Mouse (Mus musculus) embryonic facial prominence, embryonic 13.5 days (tissue): ENCODE data around the gene Ube2s. TPM values are rescaled to one million over a fixed set of nuclear protein-coding genes. Genes with fewer than 3 reads are reported as not detected.
A peak's percentile ranks its signal among the peaks of the same experiment; 100 is the strongest.

ENCODE experiments used
- ATAC-seq: fragments of 200-750 bp; cut with Nextera tagmentation; 2 replicates; pipeline ENCODE4 v1.8.0; 2017; ENCODE audit warnings: low read depth; ENCODE audit not compliant: insufficient number of reproducible peaks, insufficient read depth, low FRiP score, low TSS enrichment
- H3K27ac ChIP-seq: fragments of 300-500 bp; sonication (generic); 2 replicates; pipeline ENCODE4 v1.5.1; 2015; ENCODE audit warnings: moderate library complexity, mild to moderate bottlenecking, inconsistent platforms
- H3K27me3 ChIP-seq: fragments of 300-500 bp; sonication (generic); 2 replicates; pipeline ENCODE4 v1.6.1; 2015; ENCODE audit warnings: mild to moderate bottlenecking, inconsistent platforms
- H3K36me3 ChIP-seq: fragments of 300-500 bp; sonication (generic); 2 replicates; pipeline ENCODE4 v1.6.1; 2015; ENCODE audit warnings: mild to moderate bottlenecking, inconsistent platforms
- H3K4me1 ChIP-seq: fragments of 300-500 bp; sonication (generic); 2 replicates; pipeline ENCODE4 v1.6.1; 2015; ENCODE audit warnings: inconsistent platforms
- H3K4me2 ChIP-seq: fragments of 300-500 bp; sonication (generic); 2 replicates; pipeline ENCODE4 v1.6.1; 2015; ENCODE audit warnings: moderate library complexity, mild to moderate bottlenecking, inconsistent platforms
- H3K4me3 ChIP-seq: fragments of 300-500 bp; sonication (generic); 2 replicates; pipeline ENCODE4 v1.5.1; 2015; ENCODE audit warnings: mild to moderate bottlenecking, inconsistent platforms
- H3K9ac ChIP-seq: fragments of 300-500 bp; sonication (generic); 2 replicates; pipeline ENCODE4 v1.6.1; 2015; ENCODE audit warnings: mild to moderate bottlenecking, inconsistent platforms
- H3K9me3 ChIP-seq: fragments of 300-500 bp; sonication (generic); 2 replicates; pipeline ENCODE4 v1.6.1; 2016; ENCODE audit warnings: inconsistent platforms
- WGBS: fragments of 180-500 bp; shearing (Covaris S2); methylation state at CpG from one replicate; pipeline ENCODE4 v1.1.7; 2015; ENCODE audit warnings: mixed read lengths; 5-methylcytosine and 5-hydroxymethylcytosine counted together
- polyA plus RNA-seq: library from polyadenylated mRNA; unstranded; fragments of >200 nt; fragmentation: Nextera tagmentation; extraction: Ambion mirVana; gene quantifications from 2 replicates; pipeline ENCODE4 v1.2.1, GENCODE M21; 2015

Ube2s gene
- polyA plus RNA-seq, 1 experiment from 2014 or later, result 400 TPM

DNA sequence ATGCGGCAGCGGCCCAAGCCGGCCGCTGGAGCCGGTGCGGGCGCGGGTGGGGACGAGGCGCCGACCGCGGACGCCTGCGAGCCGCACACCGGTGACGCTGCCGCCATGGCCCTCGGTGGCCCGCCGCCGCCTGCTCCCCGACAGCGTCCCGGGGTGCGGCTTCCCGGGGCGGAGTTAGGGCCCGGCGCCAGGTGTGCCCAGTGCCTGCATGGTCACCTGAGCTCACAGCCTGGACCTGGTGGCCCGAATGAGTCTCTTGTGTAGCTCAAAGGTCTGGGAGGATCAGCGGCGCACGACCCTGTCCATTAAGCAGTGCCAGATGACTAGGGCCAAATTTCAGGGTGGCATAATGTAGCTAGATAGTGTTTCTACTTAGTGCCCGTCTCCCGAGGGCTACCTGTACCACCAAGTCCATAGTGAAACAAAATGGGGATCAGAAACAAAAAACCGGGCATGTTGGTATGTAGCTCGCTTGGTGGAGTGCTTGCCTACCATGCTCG, 22.9 kb downstream of the Ube2s start, which contains the start of gene Tmem238:
Tmem238 (minus strand) TSS at position 221 of the 500 bp plus-strand sequence.
- WGBS, result 6% methylated on average over 40 of the region's 40 CpGs
- 0 out of 2 replicates have a peak, but pooled peaks have one; percentile 8 for ATAC-seq
- Histone ChIP-seq H3K36me3 (peaks cover 9% of the 10 kb centered on the region), H3K9ac (peak within 1 kb of the TSS; percentile 84), H3K27me3 (peaks cover 24% of the 10 kb centered on the region), H3K4me3 (peak within 1 kb of the TSS; percentile 59), H3K9me3 (no peaks in the 10 kb centered on the region), H3K27ac (peak within 1 kb of the TSS; percentile 33), H3K4me1 (peaks cover 20% of the 10 kb centered on the region), H3K4me2 (peak within 1 kb of the TSS; percentile 95)

DNA sequence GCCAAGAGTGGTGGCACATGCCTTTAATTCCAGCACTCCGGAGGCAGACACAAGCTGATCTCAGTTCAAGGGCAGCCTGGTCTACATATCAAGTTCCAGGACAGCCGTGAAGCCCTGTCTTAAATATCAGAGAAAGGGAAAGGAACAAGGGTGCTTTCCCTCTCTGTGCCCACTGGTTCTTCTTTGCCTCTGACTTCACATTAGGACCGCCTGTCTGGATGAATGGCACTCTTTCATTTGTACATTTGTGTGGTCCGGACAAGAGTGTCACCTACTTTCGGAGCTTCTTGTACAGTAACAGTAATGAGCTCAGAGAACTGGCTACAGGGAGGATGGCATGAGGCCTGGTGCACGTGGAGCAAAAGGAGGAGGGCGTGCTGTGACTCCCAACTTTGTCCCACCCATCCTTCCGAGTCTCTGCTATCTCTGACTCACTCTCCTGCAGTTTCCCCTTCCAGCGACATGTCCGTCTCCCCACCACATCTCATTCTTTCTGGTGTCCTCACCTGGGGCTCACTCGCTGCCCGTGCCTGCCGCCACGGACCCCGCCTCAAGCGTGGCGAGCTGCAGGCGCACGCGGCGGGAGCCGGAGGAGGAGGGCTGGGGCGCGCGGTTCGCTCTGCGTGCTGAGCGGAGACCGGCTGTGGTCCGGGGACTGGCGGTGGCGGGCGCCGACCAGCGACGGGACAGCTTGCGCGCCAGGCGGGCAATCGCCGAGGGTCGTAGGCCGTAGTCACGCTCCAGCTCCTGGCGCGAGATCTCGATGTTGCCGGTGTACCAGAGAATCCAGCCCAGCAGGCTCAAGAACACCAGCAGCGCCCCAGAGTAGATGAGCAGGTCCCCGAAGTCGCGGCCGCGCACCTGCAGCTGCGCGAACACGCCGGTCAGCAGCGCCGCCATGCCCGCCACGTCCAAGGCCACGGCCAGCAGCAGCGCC, 23.6 kb downstream of the Ube2s start:
- peaks cover 2% of the 10 kb centered on the region for H3K36me3 ChIP-seq
- peak overlapping the region; percentile 59 for H3K4me3 ChIP-seq
- no peaks in the 10 kb centered on the region for H3K9me3 ChIP-seq
- WGBS, result 1% methylated on average over 64 of the region's 64 CpGs
- peaks cover 24% of the 10 kb centered on the region for H3K27me3 ChIP-seq
- H3K4me2 ChIP-seq, result peak overlapping the region; percentile 95
- H3K9ac ChIP-seq, result peak overlapping the region; percentile 84
- 0 out of 2 replicates have a peak, but pooled peaks have one; percentile 39 for ATAC-seq
- H3K27ac ChIP-seq, result peak overlapping the region; percentile 33
- H3K4me1 ChIP-seq, result peaks cover 14% of the 10 kb centered on the region

DNA sequence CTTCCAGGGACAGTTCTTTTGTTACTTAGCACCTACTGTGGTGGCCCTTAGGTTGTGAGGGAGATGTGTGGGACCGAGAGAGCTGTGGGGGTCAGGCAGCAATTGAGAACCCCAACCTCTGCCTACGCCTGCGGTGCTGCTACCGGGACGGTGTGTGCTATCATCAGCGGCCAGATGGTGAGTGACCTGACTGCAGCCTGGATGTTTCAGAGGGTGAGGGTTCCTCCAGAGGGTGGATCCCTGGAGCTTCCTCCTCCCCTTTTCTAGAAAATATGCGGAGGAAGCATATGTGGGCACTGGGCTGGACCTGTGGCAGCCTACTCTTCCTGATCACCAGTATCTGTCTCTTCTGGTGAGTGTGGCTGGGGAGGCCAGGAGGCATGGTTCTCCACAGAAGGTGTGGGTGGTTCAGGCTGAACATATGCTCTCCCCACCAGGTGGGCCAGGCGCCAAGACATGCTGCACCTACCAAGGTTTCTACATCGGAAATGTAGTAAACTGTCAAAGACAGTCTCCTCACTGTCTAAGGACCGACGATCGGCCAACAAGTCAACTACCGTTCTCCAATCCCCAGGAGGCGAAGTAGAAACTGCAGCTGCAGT, 28.6 kb downstream of the Ube2s start:
- Histone ChIP-seq H3K36me3 (no peaks in the 10 kb centered on the region), H3K27ac (no peak overlapping the region), H3K4me1 (peaks cover 9% of the 10 kb centered on the region; the same call in 1 of the 2 replicates), H3K27me3 (peaks cover 34% of the 10 kb centered on the region), H3K4me2 (no peak overlapping the region), H3K4me3 (no peak overlapping the region), H3K9me3 (no peaks in the 10 kb centered on the region), H3K9ac (no peak overlapping the region)
- ATAC-seq, result no peak
- 88% methylated on average over 14 of the region's 14 CpGs for WGBS

DNA sequence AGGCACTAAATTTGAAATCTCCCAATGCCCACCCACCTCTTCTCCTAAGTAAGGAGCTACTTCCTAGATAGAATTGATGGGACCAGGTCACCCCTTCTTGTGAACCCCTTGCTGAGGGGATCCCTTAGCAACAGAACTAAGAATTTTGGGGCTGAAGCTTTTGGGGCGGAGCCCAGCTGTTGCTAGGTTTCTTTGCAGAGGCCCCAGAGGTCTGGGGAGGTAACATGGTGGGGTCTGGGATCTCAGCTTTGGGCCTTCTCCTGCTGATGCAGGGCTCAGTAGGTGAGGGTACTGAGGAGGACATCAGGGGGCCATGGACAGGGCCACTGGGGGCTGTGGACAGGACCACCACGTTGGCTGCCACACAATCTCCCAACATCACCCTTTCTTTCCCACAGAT, 29.6 kb downstream of the Ube2s start, which contains the start of the genes Il11 and Tmem190:
Il11 (minus strand) TSS at position 101 of the 400 bp plus-strand sequence.
Tmem190 (plus strand) TSS at position 179 of the 400 bp plus-strand sequence.
- no peaks in the 10 kb centered on the region for H3K36me3 ChIP-seq
- no peak within 1 kb of the TSS for H3K4me3 ChIP-seq
- WGBS, result 73% methylated on average over 2 of the region's 2 CpGs
- H3K27ac ChIP-seq, result no peak within 1 kb of the TSS
- H3K27me3 ChIP-seq, result peaks cover 37% of the 10 kb centered on the region
- no peaks in the 10 kb centered on the region for H3K9me3 ChIP-seq
- no peak within 1 kb of the TSS for H3K4me2 ChIP-seq
- peaks cover 4% of the 10 kb centered on the region; the same call in 1 of the 2 replicates for H3K4me1 ChIP-seq
- H3K9ac ChIP-seq, result no peak within 1 kb of the TSS
- no peak for ATAC-seq

DNA sequence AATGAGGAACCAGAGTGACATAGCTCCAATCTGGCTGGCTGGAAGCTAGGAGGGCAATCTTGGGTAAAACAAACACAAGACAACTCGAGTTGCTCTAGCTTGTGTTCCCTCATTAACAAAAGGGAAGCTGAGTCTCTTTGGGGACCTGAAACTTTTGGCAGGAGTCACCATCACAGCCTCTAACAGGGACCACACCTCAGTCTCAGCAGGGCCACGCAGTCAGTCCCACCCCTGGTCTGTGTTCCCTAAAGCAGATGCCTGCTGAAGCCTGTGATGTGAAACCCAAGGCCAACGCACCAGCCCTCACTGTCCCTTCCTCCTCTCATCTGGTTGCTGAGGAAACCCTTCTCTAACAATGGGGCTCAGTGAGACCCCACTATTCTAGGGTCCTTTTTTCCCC, 30.3 kb downstream of the Ube2s start:
- no peak overlapping the region for H3K4me2 ChIP-seq
- H3K27ac ChIP-seq, result no peak overlapping the region
- 54% methylated on average over 3 of the region's 3 CpGs for WGBS
- no peaks in the 10 kb centered on the region for H3K9me3 ChIP-seq
- no peaks in the 10 kb centered on the region for H3K36me3 ChIP-seq
- no peak overlapping the region for H3K9ac ChIP-seq
- no peak overlapping the region for H3K4me3 ChIP-seq
- no peak for ATAC-seq
- H3K27me3 ChIP-seq, result peaks cover 40% of the 10 kb centered on the region
- peaks cover 11% of the 10 kb centered on the region for H3K4me1 ChIP-seq

DNA sequence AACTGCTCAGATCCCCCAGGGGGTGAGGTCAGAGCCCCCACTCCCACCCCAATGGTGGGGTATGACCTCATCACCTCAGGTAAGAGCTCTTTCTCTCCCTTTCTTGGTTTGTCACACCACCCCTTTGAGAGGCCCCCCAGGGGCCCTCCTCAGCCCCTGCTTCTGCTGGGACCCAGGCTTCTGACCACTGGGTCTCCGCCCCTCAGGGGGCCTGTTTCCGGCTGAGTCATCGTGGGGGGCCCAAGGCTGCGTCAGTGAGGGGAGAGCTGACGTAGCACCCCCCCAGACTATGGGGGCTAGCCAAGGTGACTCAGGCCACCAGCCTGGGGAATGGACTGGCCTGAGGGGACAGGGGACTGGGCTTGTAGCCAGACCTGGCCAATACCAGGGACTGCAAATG, 32.5 kb downstream of the Ube2s start:
- no peak overlapping the region for H3K4me2 ChIP-seq
- no peaks in the 10 kb centered on the region for H3K9me3 ChIP-seq
- ATAC-seq, result no peak
- no peak overlapping the region for H3K4me3 ChIP-seq
- H3K4me1 ChIP-seq, result peaks cover 17% of the 10 kb centered on the region
- H3K27ac ChIP-seq, result no peak overlapping the region
- H3K27me3 ChIP-seq, result peaks cover 62% of the 10 kb centered on the region
- H3K36me3 ChIP-seq, result no peaks in the 10 kb centered on the region
- 42% methylated on average over 5 of the region's 5 CpGs for WGBS
- no peak overlapping the region for H3K9ac ChIP-seq

DNA sequence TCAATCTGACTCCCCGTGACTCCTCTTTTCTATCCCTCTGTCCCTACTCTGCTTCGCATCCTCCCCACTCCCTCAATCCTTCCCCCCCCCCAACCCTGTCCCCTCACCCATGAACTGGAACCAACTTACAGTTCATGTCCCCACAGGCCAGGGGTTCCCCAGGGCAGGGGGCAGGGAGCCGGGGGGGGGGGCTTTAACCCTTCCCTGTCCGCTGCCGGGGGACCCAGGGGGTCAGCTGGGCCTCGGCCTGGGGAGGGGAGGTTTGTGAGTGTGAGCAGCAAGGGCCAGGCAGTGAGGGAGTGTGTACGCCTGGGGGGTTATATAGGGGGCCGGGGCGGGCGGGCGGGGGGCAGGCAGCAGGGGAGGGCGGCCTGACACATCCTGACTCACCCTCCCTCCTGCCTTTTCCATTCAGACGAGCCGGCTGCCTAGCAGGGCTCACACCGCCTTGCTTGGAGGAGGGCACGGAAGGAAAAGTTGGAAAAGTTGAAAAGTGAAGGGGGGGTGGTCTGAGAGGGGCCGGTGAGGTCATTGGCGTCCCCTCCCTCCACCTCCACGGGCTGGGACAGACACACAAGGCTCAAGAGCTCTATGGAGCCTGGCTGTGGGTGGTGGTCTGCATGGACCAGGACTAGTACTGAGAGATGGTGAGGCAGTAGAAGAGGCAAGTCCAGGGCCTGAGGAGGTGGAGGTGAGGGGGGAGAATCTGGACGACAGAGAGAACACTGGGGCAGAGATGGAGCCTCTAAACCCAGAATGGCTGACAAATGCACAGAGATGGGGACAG, 34.3 kb downstream of the Ube2s start:
- Histone ChIP-seq H3K4me2 (0 out of 2 replicates have a peak overlapping the region, but pooled peaks have one; percentile 60), H3K27ac (no peak overlapping the region), H3K9ac (0 out of 2 replicates have a peak overlapping the region, but pooled peaks have one; percentile 55), H3K27me3 (peaks cover 68% of the 10 kb centered on the region), H3K4me1 (peaks cover 17% of the 10 kb centered on the region), H3K36me3 (no peaks in the 10 kb centered on the region), H3K4me3 (no peak overlapping the region), H3K9me3 (no peaks in the 10 kb centered on the region)
- ATAC-seq, result no peak
- 4% methylated on average over 20 of the region's 20 CpGs for WGBS

DNA sequence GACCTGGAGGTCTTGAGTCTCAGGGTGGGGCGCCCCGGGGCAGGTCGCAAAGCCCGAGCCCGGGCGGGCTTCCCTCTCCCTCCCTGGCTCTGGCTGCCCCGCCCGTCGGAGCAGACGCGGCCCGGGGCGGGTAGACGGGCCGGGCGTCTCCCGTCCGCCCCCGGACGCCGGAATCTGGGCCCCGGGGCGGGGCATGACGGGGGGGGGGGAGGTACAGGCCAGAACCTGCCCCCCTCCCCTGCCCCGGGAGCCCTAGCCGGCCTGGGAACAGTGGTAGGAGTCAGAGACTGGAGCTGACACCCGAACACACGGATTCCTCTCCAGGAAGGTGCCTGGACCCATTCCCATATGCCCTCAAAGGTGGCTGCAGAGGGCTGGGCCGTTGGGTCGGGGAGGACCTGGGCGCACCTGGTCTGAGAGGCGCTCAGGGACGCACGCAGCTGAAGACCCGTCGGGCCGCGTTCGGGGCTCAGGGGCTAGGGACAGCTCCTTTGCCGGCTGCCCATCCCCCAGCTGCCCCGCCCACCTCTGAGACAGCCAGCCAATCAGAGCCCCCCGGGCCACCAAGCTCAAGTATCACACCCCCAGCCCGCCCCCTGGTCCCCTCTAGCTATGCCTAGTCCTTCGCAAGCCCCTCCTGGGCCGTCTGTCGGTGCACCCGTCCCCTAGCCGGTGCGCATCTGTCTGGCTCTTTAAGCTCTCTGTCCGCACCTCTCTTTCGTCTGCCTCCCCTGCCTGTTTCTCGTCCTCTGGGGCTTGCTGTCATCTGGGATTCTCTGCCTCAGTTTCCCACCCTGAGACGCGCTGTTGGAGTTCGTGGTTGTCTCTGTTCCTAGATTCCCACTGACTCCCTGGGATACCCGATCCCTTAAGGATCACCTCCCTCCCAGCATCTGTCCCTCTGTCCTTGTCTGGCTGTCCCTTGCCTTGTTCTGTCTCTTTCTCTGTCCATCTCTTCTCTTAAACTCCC, 35.2 kb downstream of the Ube2s start:
- Histone ChIP-seq H3K36me3 (no peaks in the 10 kb centered on the region), H3K27me3 (peaks cover 68% of the 10 kb centered on the region), H3K27ac (no peak overlapping the region), H3K4me1 (peaks cover 17% of the 10 kb centered on the region), H3K4me3 (peak overlapping the region; percentile 41), H3K9me3 (no peaks in the 10 kb centered on the region), H3K4me2 (peak overlapping the region; percentile 60), H3K9ac (peak overlapping the region; percentile 55)
- 1% methylated on average over 52 of the region's 56 CpGs for WGBS
- ATAC-seq, result peak; percentile 65; the same call in 1 of the 2 replicates

DNA sequence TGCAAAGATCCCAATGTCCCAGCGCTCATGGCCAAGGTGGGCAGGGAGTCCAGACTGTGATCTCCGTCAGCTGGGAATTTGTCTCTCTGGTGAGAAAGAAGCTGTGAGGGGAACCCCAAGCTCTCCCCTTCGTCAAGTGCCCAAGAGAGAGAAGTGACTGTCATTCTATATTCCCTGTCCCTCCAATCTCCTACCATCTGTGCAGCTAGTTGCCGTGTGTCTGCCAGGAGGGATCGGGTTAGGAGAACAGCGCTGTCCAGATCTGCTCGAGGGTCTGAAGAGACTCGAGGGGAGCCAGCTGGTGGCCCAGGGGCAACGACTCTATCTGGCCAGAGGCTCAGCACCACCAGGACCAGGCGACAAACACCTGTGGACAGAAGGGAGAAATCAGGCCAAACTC, 36.3 kb downstream of the Ube2s start:
- Histone ChIP-seq H3K4me2 (no peak overlapping the region), H3K27ac (no peak overlapping the region), H3K4me3 (no peak overlapping the region), H3K9me3 (no peaks in the 10 kb centered on the region), H3K4me1 (peaks cover 17% of the 10 kb centered on the region), H3K27me3 (peaks cover 60% of the 10 kb centered on the region), H3K9ac (no peak overlapping the region), H3K36me3 (no peaks in the 10 kb centered on the region)
- ATAC-seq, result no peak
- 51% methylated on average over 10 of the region's 10 CpGs for WGBS

DNA sequence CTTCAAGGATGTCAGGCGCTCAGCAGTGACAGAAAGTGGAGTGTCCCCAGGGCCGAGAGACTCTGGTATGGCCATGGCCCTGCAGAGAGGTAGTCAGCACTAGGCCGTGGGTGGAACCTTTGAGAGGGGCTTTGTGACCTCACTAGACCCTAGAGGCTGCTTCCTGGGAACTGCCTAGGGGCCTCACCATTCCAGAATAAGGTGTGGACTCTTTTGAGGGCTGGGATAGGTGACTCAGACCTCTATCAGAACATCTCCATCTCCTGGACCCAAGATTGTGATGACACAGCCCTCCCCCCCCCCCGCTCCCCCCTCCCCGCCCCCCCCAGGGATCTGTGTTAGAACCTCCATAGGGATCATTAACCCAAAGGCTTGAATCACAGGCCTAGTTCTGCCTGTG, 41.2 kb downstream of the Ube2s start, which contains the start of gene Fam71e2:
Fam71e2 (minus strand) TSS at position 101 of the 400 bp plus-strand sequence.
- Histone ChIP-seq H3K9me3 (no peaks in the 10 kb centered on the region), H3K9ac (no peak within 1 kb of the TSS), H3K4me2 (no peak within 1 kb of the TSS), H3K4me1 (no peaks in the 10 kb centered on the region), H3K4me3 (no peak within 1 kb of the TSS), H3K36me3 (no peaks in the 10 kb centered on the region), H3K27me3 (peaks cover 19% of the 10 kb centered on the region), H3K27ac (no peak within 1 kb of the TSS)
- 75% methylated on average over 4 of the region's 5 CpGs for WGBS
- no peak for ATAC-seq
